Mouse (Mus musculus): ENCODE measurements around the gene Slc35d3.

Slc35d3 gene

DNA sequence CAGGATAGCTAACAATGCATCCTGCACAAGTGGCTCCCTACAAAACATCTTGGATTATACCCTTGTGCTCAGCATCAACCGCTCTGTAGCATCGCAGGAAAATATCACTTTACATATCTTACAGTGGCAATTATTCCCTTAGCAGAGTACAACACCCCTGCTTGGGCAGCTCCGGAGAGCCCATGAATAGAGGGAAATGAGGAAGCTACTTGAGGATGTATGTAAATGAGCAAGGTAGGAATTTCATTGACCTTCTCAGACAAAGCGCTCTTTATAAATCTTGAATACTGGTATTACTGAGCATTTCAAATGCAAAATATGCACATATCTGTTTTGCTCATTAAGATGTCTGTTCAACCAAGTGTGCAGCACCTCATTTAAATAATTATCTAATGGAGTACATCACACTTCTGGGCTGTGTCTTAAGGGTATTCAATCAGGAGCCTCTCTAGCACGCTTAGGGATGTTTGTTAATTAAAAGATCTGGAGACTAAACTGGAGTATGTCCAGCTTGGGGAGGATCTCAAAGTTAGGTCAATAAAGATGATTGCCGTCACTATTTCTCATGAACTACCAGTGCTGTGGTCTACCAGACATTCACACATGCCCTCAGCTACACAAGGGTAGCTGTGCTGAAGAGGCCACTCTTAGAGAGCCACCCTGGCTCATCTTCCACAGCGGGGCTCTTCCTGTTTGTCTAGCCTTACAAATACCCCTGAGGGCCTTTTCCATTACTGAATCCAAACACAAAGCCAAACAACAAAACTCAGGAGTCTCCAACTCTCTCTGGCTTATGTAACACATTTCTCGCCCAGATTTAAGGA, 15.2 kb downstream of the Slc35d3 start:
- no peak for DNase-seq (ENCODE audit: low spot score in 2 of 2)

DNA sequence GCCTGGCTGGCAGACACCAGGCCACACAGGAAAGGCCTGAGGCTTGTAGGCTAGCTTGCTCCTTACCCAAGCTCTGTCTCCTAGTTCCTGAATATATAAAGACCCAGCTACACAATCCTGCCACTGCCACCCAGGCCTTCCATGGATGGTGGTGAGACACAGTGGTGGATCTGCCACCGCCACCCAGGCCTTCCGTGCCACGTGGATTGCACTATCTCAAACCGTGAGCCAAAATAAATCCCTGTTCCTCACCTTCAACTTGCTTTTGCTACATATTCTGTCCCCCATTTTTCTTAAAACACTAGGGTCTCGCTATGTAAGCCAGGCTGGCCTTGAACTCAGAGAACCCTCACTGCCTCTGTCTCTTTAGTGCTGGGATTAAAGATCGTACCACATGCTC, 17.0 kb downstream of the Slc35d3 start:
- DNase-seq (ENCODE audit: low spot score in 2 of 2) = no peak

DNA sequence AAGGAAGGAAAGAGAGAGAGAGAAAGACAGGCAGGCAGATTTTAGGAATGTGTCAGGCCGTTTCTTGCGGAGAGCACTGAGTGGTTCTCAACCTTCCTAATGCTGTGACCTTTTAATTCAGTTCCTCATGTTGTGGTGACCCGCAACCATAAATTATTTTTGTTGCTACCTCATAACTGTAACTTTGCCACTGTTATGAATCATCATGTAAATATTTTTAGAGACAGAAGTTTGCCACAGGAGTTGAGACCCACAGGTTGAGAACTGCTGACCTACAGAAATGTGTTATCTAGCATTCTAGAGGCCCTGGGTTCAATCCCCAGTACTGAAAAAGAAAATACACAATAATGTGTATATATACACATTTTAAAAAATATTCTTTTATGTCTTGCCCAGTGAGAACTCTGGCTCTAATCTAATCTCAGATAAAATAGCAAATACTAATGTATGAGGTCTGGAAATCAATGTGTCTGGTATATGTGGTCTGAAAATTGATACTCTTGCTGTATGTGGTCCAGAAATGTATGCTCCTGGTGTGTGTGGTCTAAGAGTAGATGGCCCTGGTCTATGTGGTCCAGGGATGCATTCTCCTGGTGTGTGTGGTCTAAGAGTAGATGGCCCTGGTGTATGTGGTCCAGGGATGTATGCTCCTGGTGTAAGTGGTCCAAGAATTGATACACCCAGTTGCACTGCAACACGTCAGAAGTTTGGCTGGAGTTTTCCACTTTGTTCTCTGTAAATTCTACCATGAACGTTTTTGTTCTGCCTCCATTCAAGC, 20.0 kb downstream of the Slc35d3 start:
- no peak for DNase-seq (ENCODE audit: low spot score in 2 of 2)

DNA sequence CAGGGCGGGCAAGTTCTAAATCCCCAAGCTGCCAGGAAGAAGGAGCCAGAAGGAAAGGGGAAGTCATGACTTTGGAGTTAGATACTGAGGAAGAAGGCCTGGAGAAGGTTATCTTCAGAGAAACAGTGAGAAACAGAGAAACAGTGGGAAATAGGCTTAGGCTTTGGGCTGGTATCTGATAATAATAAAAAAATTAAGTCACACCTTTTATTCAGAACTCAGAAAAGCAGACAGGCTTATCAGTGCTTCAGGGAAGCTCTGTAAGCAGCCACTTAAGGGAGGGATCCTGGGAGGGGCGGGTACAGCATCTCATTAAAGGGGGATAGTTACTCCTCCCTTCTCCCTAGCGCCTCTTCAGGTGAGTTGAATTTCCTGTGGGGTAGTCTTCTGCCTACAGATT, 30.3 kb downstream of the Slc35d3 start:
- DNase-seq (ENCODE audit: low spot score in 2 of 2) = no peak

DNA sequence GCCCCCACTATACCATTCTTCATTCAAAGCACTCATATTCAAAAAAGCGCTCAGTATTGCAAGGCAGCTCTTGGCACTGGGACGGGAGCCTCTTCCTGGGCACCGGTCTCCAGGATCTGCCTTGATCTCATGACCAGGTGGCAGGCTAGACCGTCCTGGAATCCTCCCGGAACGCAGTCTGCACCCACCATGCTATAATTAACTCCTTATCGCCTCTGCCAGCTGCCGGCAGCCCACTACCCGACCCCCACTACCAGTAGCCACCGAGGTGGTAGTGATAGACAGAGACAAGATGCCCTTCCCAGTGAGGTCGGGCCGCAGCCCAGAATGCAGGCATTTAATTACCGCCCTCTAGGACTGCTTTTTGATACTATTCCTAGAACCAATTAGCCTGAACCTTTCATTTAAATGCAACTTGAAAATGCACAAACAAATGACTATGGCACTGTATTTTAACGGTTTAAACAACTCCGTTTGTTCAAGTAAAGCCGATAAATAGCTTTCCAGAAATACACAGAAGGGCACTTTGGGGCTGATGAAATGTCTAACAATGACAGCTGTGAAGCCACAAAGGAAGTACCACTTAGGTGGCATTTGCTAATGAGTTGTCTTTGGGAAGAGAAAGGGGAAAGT, 32.4 kb downstream of the Slc35d3 start:
- no peak for DNase-seq (ENCODE audit: low spot score in 2 of 2)

DNA sequence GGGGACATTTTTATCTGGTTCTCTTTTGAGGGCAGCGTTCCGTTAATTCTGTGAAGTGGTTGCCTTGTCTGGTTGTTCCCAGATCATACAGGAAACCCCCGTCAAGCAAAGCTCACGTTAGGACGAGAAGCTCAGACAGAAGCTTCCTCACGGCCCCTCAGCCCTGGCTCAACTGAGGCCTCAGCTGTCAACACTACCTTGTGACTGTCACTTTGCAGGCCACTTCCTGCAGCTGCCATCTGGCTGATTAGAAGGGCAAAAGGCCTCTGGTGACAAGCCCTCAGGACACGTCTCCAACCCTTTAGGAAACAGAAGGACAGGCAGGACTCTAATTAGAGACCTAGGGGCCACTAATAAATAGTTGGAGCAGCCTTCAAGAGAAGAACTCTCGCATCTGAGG, 35.9 kb downstream of the Slc35d3 start:
- no peak for DNase-seq (ENCODE audit: low spot score in 2 of 2)

DNA sequence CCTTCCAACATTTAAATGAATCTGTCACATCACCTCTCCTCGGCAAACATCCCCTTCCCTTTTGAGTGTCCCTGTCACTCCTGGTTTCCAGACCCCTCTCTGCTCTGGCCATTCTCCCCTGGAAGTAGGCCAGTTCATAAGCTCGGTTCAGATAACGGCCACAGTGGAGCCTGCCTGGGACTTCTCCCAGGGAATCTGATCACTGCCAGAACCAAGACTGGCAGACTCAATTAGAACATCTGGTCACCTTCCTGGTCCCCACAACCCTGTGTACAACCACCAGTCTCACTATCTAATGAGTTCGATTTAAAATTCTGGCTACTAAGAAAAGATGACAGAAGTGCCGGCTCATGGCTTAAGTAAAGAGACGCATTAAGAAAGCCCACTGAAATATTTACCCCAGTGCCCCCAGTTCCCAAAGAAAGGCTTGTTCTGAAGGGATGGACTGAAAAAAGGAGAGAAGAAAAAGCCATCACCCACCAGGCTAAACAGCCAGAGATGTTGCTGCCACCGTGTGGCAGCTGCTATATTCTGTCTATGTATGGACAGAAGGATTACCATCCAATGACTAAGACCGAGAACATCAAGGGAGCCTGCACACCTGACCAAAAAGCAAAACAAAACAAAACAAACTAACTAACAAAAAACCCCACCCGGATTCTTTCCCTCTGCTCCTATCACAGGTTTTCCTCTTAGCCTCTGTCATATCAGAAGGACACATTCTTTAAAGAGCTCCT, 39.7 kb downstream of the Slc35d3 start:
- DNase-seq (ENCODE audit: low spot score in 2 of 2) = peak in 1 of 2 experiments; percentile 25

DNA sequence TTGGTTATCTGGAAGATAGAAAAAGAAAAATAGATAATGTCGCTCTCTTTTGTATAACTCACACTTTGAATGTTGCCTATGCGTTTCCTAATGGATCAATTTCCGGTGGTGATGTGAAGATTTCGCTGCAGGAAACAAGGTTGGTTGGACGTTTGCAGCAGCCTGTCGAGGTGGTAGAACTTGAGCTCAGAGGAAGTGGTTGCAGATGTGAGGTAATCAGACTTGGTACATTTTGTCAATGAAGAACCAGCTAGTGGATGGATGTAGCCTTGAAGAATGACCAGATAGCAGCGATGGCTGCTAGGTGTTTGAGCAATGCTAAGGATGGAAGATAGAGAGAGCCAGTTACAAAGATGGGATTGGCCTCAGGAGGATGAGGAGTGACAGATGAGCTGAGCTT, 46.5 kb downstream of the Slc35d3 start:
- DNase-seq (ENCODE audit: low spot score in 2 of 2) = no peak

DNA sequence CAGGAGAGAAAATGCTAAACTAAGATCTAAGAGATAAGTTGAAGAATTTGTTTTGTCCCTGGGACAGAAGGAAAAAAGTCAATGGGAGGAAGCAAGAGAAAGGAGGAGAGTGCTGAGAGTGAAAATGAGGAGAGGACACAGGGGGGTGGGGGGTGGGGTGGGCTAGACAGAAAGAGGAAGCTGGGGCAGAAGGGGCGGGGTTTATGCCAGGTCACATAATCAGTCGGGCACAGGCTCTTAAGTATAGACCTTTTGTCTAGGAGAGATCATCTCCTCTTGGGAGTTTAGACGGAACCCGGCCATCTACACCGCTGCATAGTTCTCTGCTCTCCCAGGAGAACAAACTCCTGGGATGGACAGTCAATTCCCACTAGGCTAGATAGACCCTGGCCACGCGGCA, 48.3 kb downstream of the Slc35d3 start:
- no peak for DNase-seq (ENCODE audit: low spot score in 2 of 2)

Data from frontal cortex, postnatal 14 days (tissue).